Mouse (Mus musculus): ENCODE results near the gene Plekhm1.
"Not testable (repeated sequence)": the region's sequence is repeated elsewhere in the genome, so short reads cannot be mapped to it uniquely, and the experiment has no call there.

GRCm38 (mm10) chr11:103451105-103451504 is 38.6 kb upstream of the Plekhm1 start:
- not testable (repeated sequence) for TF ChIP-seq POLR2A (IDR thresholded peaks at IDR 0.05; ENCODE audit: low read depth, low read length); CTCF (IDR thresholded peaks at IDR 0.05; ENCODE audit: borderline replicate concordance, insufficient read depth, low read length)

All from embryonic fibroblast, embryonic 13.5 days (primary cell).